Mouse (Mus musculus): Measurements from ENCODE around the gene Tsga10ip. TPM values are rescaled to one million over a fixed set of nuclear protein-coding genes. Genes with fewer than 3 reads are reported as not detected.

The Tsga10ip gene
- polyA plus RNA-seq, 1 experiment from 2014 or later = 2.8 TPM

DNA sequence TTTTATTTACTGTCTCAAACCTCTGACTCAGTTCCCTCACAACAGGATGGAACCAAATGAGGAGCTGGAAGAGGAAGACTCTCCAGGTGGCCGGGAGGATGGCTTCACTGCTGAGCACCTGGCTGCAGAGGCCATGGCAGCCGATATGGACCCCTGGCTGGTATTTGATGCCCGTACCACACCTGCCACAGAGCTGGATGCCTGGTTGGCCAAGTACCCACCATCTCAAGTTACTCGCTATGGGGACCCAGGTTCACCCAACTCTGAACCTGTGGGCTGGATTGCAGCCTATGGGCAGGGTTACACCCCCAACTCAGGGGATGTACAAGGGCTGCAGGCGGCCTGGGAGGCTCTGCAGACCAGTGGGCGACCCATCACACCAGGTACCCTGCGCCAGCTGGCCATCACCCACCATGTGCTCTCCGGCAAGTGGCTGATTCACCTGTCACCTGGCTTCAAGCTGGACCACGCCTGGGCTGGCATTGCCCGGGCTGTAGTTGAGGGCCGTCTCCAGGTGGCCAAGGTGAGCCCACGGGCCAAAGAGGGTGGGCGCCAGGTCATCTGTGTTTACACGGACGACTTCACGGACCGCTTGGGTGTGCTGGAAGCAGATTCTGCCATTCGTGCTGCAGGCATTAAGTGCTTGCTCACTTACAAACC lies 23.7 kb upstream of the Tsga10ip start:
- Histone ChIP-seq H3K27me3 (replicated peaks; ENCODE audit: control insufficient read depth, insufficient read depth, low read length) (no peaks in the 10 kb centered on the region), H3K27ac (ENCODE audit: low read depth) (no peak overlapping the region), H3K9me3 (ENCODE audit: control insufficient read depth, low read length) (no peaks in the 10 kb centered on the region), H3K36me3 (ENCODE audit: control insufficient read depth, insufficient read depth, low read length) (peaks cover 34% of the 10 kb centered on the region), H3K4me1 (replicated peaks; ENCODE audit: control insufficient read depth, insufficient read depth, low read length) (peaks cover 23% of the 10 kb centered on the region), H3K4me2 (ENCODE audit: low read length) (peak overlapping the region; percentile 99), H3K4me3 (ENCODE audit: low read depth, low read length) (peak overlapping the region; percentile 78), H3K9ac (ENCODE audit: low read length) (peak overlapping the region; percentile 94)
- ATAC-seq (replicated peaks; ENCODE audit: low FRiP score, low TSS enrichment, low read depth) = no peak
- WGBS = 86% methylated on average over 18 of the region's 18 CpGs
- DNase-seq (ENCODE audit: low spot score) = no peak

DNA sequence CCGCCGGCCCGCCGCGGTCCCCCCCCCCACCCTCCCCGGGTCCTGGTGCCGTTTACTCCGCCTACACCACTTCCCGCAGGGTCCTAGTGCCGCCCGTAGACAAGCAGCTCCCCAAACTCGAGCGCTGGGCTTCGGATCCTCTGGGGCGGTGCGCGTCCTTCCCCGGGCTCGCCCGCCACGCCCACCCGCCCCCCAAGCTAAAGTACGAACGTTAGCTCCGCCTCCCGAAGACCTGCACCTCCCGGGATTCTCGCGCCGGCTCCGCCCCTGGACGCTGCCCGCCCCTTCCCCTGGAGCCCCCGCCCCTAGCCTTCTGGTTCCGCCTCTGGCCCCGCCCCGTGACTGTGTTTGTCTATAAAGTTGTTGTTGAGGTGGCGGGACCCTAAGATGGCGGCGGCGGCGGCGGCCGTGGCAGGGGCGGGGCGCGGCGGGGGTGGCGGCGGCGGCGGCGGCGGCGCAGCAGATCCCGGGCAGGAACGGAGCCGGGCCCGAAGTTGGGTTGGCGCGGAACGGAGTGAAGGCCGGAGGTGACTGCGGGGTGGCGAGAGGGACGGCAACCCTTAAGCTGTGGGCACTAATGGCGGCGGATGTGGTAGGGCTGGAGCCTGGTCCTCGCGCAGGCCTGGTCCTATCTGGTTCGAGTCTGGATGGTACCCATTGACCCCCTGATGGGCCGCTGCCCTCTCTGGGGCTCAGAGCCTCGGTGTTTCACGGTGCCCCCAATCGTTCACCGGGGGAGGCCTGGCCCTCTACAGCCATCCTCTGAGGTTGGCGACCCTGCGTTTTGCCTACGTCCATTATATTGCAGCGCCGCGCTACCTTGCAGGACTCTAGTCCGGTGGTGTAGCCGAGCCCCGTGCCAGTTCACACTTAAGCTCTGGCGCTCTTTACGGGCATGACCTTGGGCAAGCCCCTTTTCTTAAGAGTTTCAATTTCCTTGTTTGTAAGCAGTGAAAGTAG lies 22.7 kb upstream of the Tsga10ip start, which contains the start of the genes Drap1 and AI837181:
TSS of gene Drap1 (minus strand) at position 198 of the 960 bp plus-strand sequence.
TSS of gene AI837181 (plus strand) at position 363 of the 960 bp plus-strand sequence.
- no peaks in the 10 kb centered on the region for H3K9me3 ChIP-seq (ENCODE audit: control insufficient read depth, low read length)
- peak; percentile 92 for ATAC-seq (replicated peaks; ENCODE audit: low FRiP score, low TSS enrichment, low read depth)
- peak within 1 kb of the TSS; percentile 99 for H3K4me2 ChIP-seq (ENCODE audit: low read length)
- H3K36me3 ChIP-seq (ENCODE audit: control insufficient read depth, insufficient read depth, low read length) = peaks cover 44% of the 10 kb centered on the region
- peak within 1 kb of the TSS; percentile 82 for H3K27ac ChIP-seq (ENCODE audit: low read depth)
- no peaks in the 10 kb centered on the region for H3K27me3 ChIP-seq (replicated peaks; ENCODE audit: control insufficient read depth, insufficient read depth, low read length)
- peak; percentile 100 for DNase-seq (ENCODE audit: low spot score)
- peak within 1 kb of the TSS; percentile 94 for H3K9ac ChIP-seq (ENCODE audit: low read length)
- WGBS = under 1% methylated on average over 70 of the region's 87 CpGs
- H3K4me3 ChIP-seq (ENCODE audit: low read depth, low read length) = peak within 1 kb of the TSS; percentile 78
- H3K4me1 ChIP-seq (replicated peaks; ENCODE audit: control insufficient read depth, insufficient read depth, low read length) = peaks cover 23% of the 10 kb centered on the region

DNA sequence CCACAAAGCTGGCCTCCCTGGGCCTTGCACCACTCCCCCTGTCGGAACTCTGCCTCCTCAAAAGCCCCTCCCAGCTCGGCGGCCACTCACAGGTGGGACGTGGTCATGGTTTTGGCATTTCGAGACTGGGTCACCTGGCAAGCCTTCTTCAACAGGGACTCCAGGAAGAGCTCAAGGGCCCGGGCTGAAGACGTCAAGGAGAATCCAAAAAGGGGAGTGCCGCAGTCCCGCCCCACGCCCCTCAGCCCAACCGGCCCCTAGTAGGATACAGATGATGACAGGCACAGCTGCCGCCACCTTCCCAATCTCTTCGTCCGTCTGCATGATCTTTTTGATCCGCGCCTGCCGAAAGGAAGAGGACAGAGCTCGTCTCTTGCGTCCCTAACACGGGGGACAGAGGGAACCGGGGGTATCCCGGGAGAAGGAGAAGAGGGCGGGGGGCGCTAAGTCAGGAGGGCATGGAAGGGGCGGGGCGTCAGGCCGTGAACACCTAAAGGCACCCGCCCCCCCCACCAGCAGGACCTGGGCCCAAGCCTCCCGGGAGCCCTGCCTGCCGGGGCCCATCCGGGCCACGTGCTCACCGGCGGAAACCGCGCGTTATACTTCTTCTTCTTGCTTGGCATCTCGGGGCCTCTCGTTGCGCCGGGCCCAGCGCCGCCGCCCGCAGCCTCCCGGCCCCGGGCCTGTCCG lies 21.9 kb upstream of the Tsga10ip start:
- Histone ChIP-seq H3K4me1 (replicated peaks; ENCODE audit: control insufficient read depth, insufficient read depth, low read length) (peaks cover 23% of the 10 kb centered on the region), H3K27ac (ENCODE audit: low read depth) (peak overlapping the region; percentile 82), H3K9me3 (ENCODE audit: control insufficient read depth, low read length) (no peaks in the 10 kb centered on the region), H3K27me3 (replicated peaks; ENCODE audit: control insufficient read depth, insufficient read depth, low read length) (no peaks in the 10 kb centered on the region), H3K4me2 (ENCODE audit: low read length) (peak overlapping the region; percentile 93), H3K9ac (ENCODE audit: low read length) (peak overlapping the region; percentile 75), H3K4me3 (ENCODE audit: low read depth, low read length) (peak overlapping the region; percentile 78), H3K36me3 (ENCODE audit: control insufficient read depth, insufficient read depth, low read length) (peaks cover 47% of the 10 kb centered on the region)
- ATAC-seq (replicated peaks; ENCODE audit: low FRiP score, low TSS enrichment, low read depth) = peak; percentile 65
- WGBS = under 1% methylated on average over 26 of the region's 48 CpGs
- DNase-seq (ENCODE audit: low spot score) = no peak

DNA sequence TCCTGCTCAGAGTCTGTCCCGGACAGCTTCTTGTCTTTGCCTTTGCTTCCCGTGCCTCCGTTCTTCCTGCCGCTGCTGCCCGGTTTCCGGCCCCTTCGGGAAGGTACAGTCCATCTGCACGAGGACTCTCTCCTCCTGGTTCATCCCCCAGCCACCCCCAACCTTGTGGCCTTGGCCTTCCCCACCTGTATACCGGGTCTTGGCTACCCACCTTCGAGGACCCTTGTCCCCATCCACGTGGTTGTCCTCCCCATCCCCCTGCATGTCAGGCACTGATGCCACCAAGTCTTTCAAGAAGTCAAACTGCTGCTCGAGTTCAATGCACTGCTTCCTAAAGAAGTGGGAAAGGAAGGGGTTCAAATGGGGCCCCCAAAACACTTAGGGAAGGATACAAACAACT lies 21.2 kb upstream of the Tsga10ip start:
- peaks cover 23% of the 10 kb centered on the region for H3K4me1 ChIP-seq (replicated peaks; ENCODE audit: control insufficient read depth, insufficient read depth, low read length)
- peak overlapping the region; percentile 78 for H3K4me3 ChIP-seq (ENCODE audit: low read depth, low read length)
- peak overlapping the region; percentile 82 for H3K27ac ChIP-seq (ENCODE audit: low read depth)
- no peaks in the 10 kb centered on the region for H3K27me3 ChIP-seq (replicated peaks; ENCODE audit: control insufficient read depth, insufficient read depth, low read length)
- 63% methylated on average over 12 of the region's 12 CpGs for WGBS
- no peak for DNase-seq (ENCODE audit: low spot score)
- ATAC-seq (replicated peaks; ENCODE audit: low FRiP score, low TSS enrichment, low read depth) = no peak
- H3K4me2 ChIP-seq (ENCODE audit: low read length) = peak overlapping the region; percentile 93
- peak overlapping the region; percentile 75 for H3K9ac ChIP-seq (ENCODE audit: low read length)
- H3K9me3 ChIP-seq (ENCODE audit: control insufficient read depth, low read length) = no peaks in the 10 kb centered on the region
- peaks cover 47% of the 10 kb centered on the region for H3K36me3 ChIP-seq (ENCODE audit: control insufficient read depth, insufficient read depth, low read length)

DNA sequence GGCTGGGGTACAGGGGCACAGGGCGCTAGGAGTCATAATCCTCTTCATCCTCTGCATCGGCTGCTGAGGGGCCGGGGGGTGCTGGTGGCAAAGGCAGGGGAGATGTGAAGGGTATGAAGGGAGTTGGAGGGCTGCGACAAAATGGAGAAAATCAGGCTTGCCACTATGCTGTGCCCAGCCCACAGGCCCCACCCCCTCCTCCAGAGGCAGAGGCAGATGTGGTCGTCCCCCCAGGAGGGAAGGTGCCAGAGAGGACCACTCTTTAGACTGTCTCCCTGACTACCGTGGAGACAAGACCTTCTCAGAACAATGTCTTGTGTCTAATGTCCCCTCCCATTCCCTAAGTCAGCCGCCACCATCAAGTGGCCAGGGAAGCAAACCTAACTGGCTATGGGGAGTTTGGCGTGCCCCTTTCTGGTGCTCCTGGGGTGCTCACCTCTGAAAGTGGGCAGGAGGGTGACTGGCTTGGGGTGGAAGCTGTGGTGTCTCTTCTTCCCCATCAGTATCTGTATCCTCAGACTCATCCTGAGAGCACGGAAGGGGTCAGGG lies 20.6 kb upstream of the Tsga10ip start:
- H3K4me2 ChIP-seq (ENCODE audit: low read length) = peak overlapping the region; percentile 93
- H3K36me3 ChIP-seq (ENCODE audit: control insufficient read depth, insufficient read depth, low read length) = peaks cover 47% of the 10 kb centered on the region
- H3K4me1 ChIP-seq (replicated peaks; ENCODE audit: control insufficient read depth, insufficient read depth, low read length) = peaks cover 23% of the 10 kb centered on the region
- DNase-seq (ENCODE audit: low spot score) = no peak
- H3K9ac ChIP-seq (ENCODE audit: low read length) = 0 out of 2 replicates have a peak overlapping the region, but pooled peaks have one; percentile 75
- WGBS = 83% methylated on average over 9 of the region's 9 CpGs
- no peak for ATAC-seq (replicated peaks; ENCODE audit: low FRiP score, low TSS enrichment, low read depth)
- H3K27ac ChIP-seq (ENCODE audit: low read depth) = no peak overlapping the region
- 0 out of 2 replicates have a peak overlapping the region, but pooled peaks have one; percentile 78 for H3K4me3 ChIP-seq (ENCODE audit: low read depth, low read length)
- no peaks in the 10 kb centered on the region for H3K27me3 ChIP-seq (replicated peaks; ENCODE audit: control insufficient read depth, insufficient read depth, low read length)
- no peaks in the 10 kb centered on the region for H3K9me3 ChIP-seq (ENCODE audit: control insufficient read depth, low read length)

DNA sequence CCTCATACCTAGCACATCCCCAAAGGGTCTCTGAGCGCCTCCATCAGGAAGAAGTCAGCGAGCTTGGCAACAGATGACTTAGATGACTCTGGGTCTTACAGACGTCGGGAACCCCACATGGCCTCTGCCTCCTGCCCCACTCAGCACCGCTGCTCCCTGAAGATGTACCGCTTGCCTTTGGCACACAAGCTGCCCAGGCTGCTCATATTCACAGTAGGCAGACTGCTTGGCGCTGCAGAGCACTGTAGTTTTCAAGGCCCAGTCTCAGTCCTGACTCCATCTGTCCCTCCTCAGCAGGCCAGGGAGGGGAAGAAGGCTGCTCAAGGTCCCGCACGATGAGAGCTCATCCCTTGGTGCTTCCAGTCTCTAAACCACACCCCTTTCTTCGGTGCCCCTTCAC lies 19.9 kb upstream of the Tsga10ip start:
- H3K9me3 ChIP-seq (ENCODE audit: control insufficient read depth, low read length) = no peaks in the 10 kb centered on the region
- no peak for DNase-seq (ENCODE audit: low spot score)
- no peaks in the 10 kb centered on the region for H3K27me3 ChIP-seq (replicated peaks; ENCODE audit: control insufficient read depth, insufficient read depth, low read length)
- H3K36me3 ChIP-seq (ENCODE audit: control insufficient read depth, insufficient read depth, low read length) = peaks cover 46% of the 10 kb centered on the region
- peaks cover 23% of the 10 kb centered on the region for H3K4me1 ChIP-seq (replicated peaks; ENCODE audit: control insufficient read depth, insufficient read depth, low read length)
- no peak overlapping the region for H3K4me2 ChIP-seq (ENCODE audit: low read length)
- H3K27ac ChIP-seq (ENCODE audit: low read depth) = no peak overlapping the region
- 87% methylated on average over 10 of the region's 10 CpGs for WGBS
- no peak overlapping the region for H3K4me3 ChIP-seq (ENCODE audit: low read depth, low read length)
- no peak for ATAC-seq (replicated peaks; ENCODE audit: low FRiP score, low TSS enrichment, low read depth)
- no peak overlapping the region for H3K9ac ChIP-seq (ENCODE audit: low read length)

DNA sequence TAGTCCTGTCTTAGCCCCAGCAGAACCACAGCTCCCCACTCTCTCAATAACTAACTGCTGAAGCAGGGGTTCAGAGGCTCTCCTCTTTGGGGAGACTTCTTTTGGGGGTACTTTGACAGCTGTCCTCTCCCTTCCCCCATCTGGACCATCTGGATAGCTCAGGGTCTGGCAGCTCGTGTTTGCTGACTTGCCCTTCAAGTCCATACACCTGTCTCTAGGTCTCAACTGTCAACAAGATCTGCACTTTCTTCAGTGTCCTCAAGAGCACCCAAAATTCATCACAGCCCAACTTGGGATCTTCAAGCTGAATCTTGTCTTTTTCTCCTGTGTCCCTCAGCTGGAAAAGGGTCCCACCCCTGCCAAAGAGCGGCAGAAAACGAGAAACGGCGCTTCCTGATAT lies 19.5 kb upstream of the Tsga10ip start:
- WGBS = 83% methylated on average over 5 of the region's 5 CpGs
- peaks cover 19% of the 10 kb centered on the region for H3K4me1 ChIP-seq (replicated peaks; ENCODE audit: control insufficient read depth, insufficient read depth, low read length)
- H3K27me3 ChIP-seq (replicated peaks; ENCODE audit: control insufficient read depth, insufficient read depth, low read length) = no peaks in the 10 kb centered on the region
- no peak overlapping the region for H3K27ac ChIP-seq (ENCODE audit: low read depth)
- peaks cover 41% of the 10 kb centered on the region for H3K36me3 ChIP-seq (ENCODE audit: control insufficient read depth, insufficient read depth, low read length)
- no peak overlapping the region for H3K4me2 ChIP-seq (ENCODE audit: low read length)
- no peaks in the 10 kb centered on the region for H3K9me3 ChIP-seq (ENCODE audit: control insufficient read depth, low read length)
- ATAC-seq (replicated peaks; ENCODE audit: low FRiP score, low TSS enrichment, low read depth) = no peak
- DNase-seq (ENCODE audit: low spot score) = no peak
- no peak overlapping the region for H3K4me3 ChIP-seq (ENCODE audit: low read depth, low read length)
- H3K9ac ChIP-seq (ENCODE audit: low read length) = no peak overlapping the region

DNA sequence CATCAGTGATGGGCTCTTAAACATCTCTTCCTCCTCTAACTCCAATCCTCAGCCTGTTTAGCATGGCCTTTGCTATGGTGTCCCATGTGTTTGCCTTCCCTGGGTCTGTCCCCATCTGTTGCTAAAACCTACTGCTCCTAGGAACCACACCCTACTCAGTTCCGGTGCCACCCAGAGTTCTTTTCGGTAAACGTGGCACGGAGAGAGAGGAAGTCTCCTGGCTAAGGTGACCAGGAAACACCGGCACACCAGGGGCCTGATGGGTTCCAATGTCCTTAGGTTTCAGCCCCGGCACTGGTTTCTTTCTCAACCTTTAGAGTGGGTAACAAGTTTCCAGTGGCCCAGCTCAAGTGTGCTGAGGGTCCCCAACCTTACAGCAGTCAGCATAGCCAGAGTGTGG lies 18.3 kb upstream of the Tsga10ip start:
- H3K4me3 ChIP-seq (ENCODE audit: low read depth, low read length) = no peak overlapping the region
- no peak overlapping the region for H3K27ac ChIP-seq (ENCODE audit: low read depth)
- no peaks in the 10 kb centered on the region for H3K27me3 ChIP-seq (replicated peaks; ENCODE audit: control insufficient read depth, insufficient read depth, low read length)
- DNase-seq (ENCODE audit: low spot score) (no peak), ATAC-seq (replicated peaks; ENCODE audit: low FRiP score, low TSS enrichment, low read depth) (no peak)
- peaks cover 7% of the 10 kb centered on the region for H3K4me1 ChIP-seq (replicated peaks; ENCODE audit: control insufficient read depth, insufficient read depth, low read length)
- no peaks in the 10 kb centered on the region for H3K9me3 ChIP-seq (ENCODE audit: control insufficient read depth, low read length)
- H3K9ac ChIP-seq (ENCODE audit: low read length) = no peak overlapping the region
- no peak overlapping the region for H3K4me2 ChIP-seq (ENCODE audit: low read length)
- H3K36me3 ChIP-seq (ENCODE audit: control insufficient read depth, insufficient read depth, low read length) = peaks cover 32% of the 10 kb centered on the region
- WGBS = 94% methylated on average over 6 of the region's 6 CpGs
